Mouse (Mus musculus): ENCODE results near the gene Chn2.

The Chn2 gene

GRCm38 (mm10) chr6:54039357-54039804 lies at the start of gene Chn2:
Gene Chn2 (plus strand): TSS chr6:54039554.
- DNase-seq (ENCODE audit: low spot score in 2 of 2) = peak; percentile 50 to 58

GRCm38 (mm10) chr6:53992386-53992785 lies 47.0 kb upstream of the Chn2 start:
- no peak for DNase-seq (ENCODE audit: low spot score in 2 of 2)

- no peak for DNase-seq (ENCODE audit: low spot score in 2 of 2)
Measured at GRCm38 (mm10) chr6:53995519-53995918, 43.8 kb upstream of the Chn2 start.

GRCm38 (mm10) chr6:53996226-53996955 lies 43.0 kb upstream of the Chn2 start:
- no peak for DNase-seq (ENCODE audit: low spot score in 2 of 2)

GRCm38 (mm10) chr6:54005302-54005701 lies 34.1 kb upstream of the Chn2 start:
- no peak for DNase-seq (ENCODE audit: low spot score in 2 of 2)

GRCm38 (mm10) chr6:54008448-54009120 lies 30.8 kb upstream of the Chn2 start:
- DNase-seq (ENCODE audit: low spot score in 2 of 2) = peak; percentile 9 to 11

- no peak for DNase-seq (ENCODE audit: low spot score in 2 of 2)
Measured at GRCm38 (mm10) chr6:54009293-54009692, 30.1 kb upstream of the Chn2 start.

GRCm38 (mm10) chr6:54010362-54010761 lies 29.0 kb upstream of the Chn2 start:
- DNase-seq (ENCODE audit: low spot score in 2 of 2) = no peak

- no peak for DNase-seq (ENCODE audit: low spot score in 2 of 2)
Measured at GRCm38 (mm10) chr6:54012163-54012562, 27.2 kb upstream of the Chn2 start.

- no peak for DNase-seq (ENCODE audit: low spot score in 2 of 2)
Measured at GRCm38 (mm10) chr6:54018038-54018437, 21.3 kb upstream of the Chn2 start.

GRCm38 (mm10) chr6:54018861-54019260 lies 20.5 kb upstream of the Chn2 start:
- DNase-seq (ENCODE audit: low spot score in 2 of 2) = no peak

GRCm38 (mm10) chr6:54021123-54021789 lies 18.1 kb upstream of the Chn2 start:
- no peak for DNase-seq (ENCODE audit: low spot score in 2 of 2)

- no peak for DNase-seq (ENCODE audit: low spot score in 2 of 2)
Measured at GRCm38 (mm10) chr6:54023846-54024245, 15.5 kb upstream of the Chn2 start.

GRCm38 (mm10) chr6:54028706-54029105 lies 10.6 kb upstream of the Chn2 start:
- no peak for DNase-seq (ENCODE audit: low spot score in 2 of 2)

- no peak for DNase-seq (ENCODE audit: low spot score in 2 of 2)
Measured at GRCm38 (mm10) chr6:54030351-54030750, 9.0 kb upstream of the Chn2 start.

- no peak for DNase-seq (ENCODE audit: low spot score in 2 of 2)
Measured at GRCm38 (mm10) chr6:54030776-54031175, 8.6 kb upstream of the Chn2 start.

GRCm38 (mm10) chr6:54034471-54034870 lies 4.9 kb upstream of the Chn2 start:
- peak; percentile 63 to 74 for DNase-seq (ENCODE audit: low spot score in 2 of 2)

GRCm38 (mm10) chr6:54035548-54035947 lies 3.8 kb upstream of the Chn2 start:
- no peak for DNase-seq (ENCODE audit: low spot score in 2 of 2)

- no peak for DNase-seq (ENCODE audit: low spot score in 2 of 2)
Measured at GRCm38 (mm10) chr6:54038866-54039265, 488 bp upstream of the Chn2 start.

- peak in 1 of 2 experiments; percentile 49 for DNase-seq (ENCODE audit: low spot score in 2 of 2)
Measured at GRCm38 (mm10) chr6:54039805-54040447, 572 bp downstream of the Chn2 start.

GRCm38 (mm10) chr6:54040448-54040844 lies 1.1 kb downstream of the Chn2 start:
- DNase-seq (ENCODE audit: low spot score in 2 of 2) = no peak

- no peak for DNase-seq (ENCODE audit: low spot score in 2 of 2)
Measured at GRCm38 (mm10) chr6:54041386-54042043, 2.2 kb downstream of the Chn2 start.

All from frontal cortex, postnatal 36 days (tissue).